8 mouse cellular contexts compared by ENCODE assay signal in genomic region chr2:136947937-136948336, GRCm38 (mm10). TPM values are rescaled to one million over a fixed set of nuclear protein-coding genes. Genes with fewer than 3 reads are reported as not detected.
A peak's percentile ranks its signal among the peaks of the same experiment; 100 is the strongest.
DNase-seq lines count a peak whose midpoint lies in the region; ATAC-seq and TF ChIP-seq lines count a peak whose summit lies in the region.
"Had no signal": no experiment of that assay in that cellular context is flagged by ENCODE, and none has a peak within 500 bp of the region (broad histone marks: within the 10 kb centered on the region; RNA-seq: fewer than 3 reads in every experiment).

No protein-coding gene starts in this region.

- peaks cover 10% of the 10 kb centered on the region for H3K4me1 ChIP-seq in liver, adult 2 months (ENCODE audit: control insufficient read depth, insufficient read depth, low read length)
- H3K4me1 ChIP-seq in liver, embryonic 12.5 days = peaks cover 15% of the 10 kb centered on the region
- no peaks in the 10 kb centered on the region for H3K4me1 ChIP-seq in cerebellum, adult 2 months (ENCODE audit: control insufficient read depth, insufficient read depth, low read length)

- DNase-seq in liver, adult 2 months (ENCODE audit: extremely low read depth, low read depth, low spot score) = peak; percentile 83
- DNase-seq in kidney, adult 8-10 months = peak; percentile 8 to 23
- DNase-seq in skeletal muscle tissue, adult 2 months (ENCODE audit: low read depth, low spot score) = peak; percentile 81
- no peak for DNase-seq in natural killer cell, adult 2 months (ENCODE audit: low spot score in 2 of 2)
- no peak for DNase-seq in cerebellum, adult 2 months

- no peaks in the 10 kb centered on the region for H3K79me2 ChIP-seq in liver, adult 2 months (ENCODE audit: control insufficient read depth, insufficient read depth, low read length)

- no peak overlapping the region for H3K27ac ChIP-seq in liver, adult 2 months (replicated peaks; ENCODE audit: insufficient read depth, low read depth, low read length)
- H3K27ac ChIP-seq in liver, embryonic 12.5 days = no peak overlapping the region
- no peak overlapping the region for H3K27ac ChIP-seq in cerebellum, adult 2 months (ENCODE audit: insufficient read depth, low read length)
- H3K27ac ChIP-seq: liver, embryonic 15.5 days had no signal

- under 1% methylated on average over 5 of the region's 5 CpGs for WGBS in liver, adult 2 months
- 27% methylated on average over 5 of the region's 5 CpGs for WGBS in liver, embryonic 12.5 days (ENCODE audit: insufficient replicate concordance)
- WGBS in cerebellum, adult 2 months = 31% methylated on average over 5 of the region's 5 CpGs

- H3K4me2 ChIP-seq in liver, embryonic 12.5 days = no peak overlapping the region
- H3K4me2 ChIP-seq: liver, embryonic 15.5 days had no signal

- no peak overlapping the region for H3K4me3 ChIP-seq in liver, adult 2 months (ENCODE audit: insufficient read depth, low read depth, low read length)
- H3K4me3 ChIP-seq in liver, embryonic 12.5 days = no peak overlapping the region
- no peak overlapping the region for H3K4me3 ChIP-seq in cerebellum, adult 2 months (replicated peaks; ENCODE audit: insufficient read depth, low read depth, low read length)
- H3K4me3 ChIP-seq: liver, embryonic 15.5 days had no signal

- no peaks in the 10 kb centered on the region for H3K27me3 ChIP-seq in liver, adult 2 months (ENCODE audit: control insufficient read depth, insufficient read depth, low read length)
- H3K27me3 ChIP-seq in liver, embryonic 12.5 days (replicated peaks) = no peaks in the 10 kb centered on the region
- no peaks in the 10 kb centered on the region for H3K27me3 ChIP-seq in cerebellum, adult 2 months (ENCODE audit: control insufficient read depth, insufficient read depth, low read length)
- H3K27me3 ChIP-seq: liver, embryonic 15.5 days had no signal

- TF ChIP-seq POLR2A in liver, adult 2 months (IDR thresholded peaks at IDR 0.05; ENCODE audit: extremely low read depth, insufficient read depth, low read length) = no peak
- TF ChIP-seq POLR2A in cerebellum, adult 2 months (IDR thresholded peaks at IDR 0.05; ENCODE audit: borderline replicate concordance, insufficient read depth, low read length) = no peak

- no peaks in the 10 kb centered on the region for H3K36me3 ChIP-seq in liver, adult 2 months (ENCODE audit: control insufficient read depth, insufficient read depth, low read length)
- no peaks in the 10 kb centered on the region for H3K36me3 ChIP-seq in liver, embryonic 12.5 days
- H3K36me3 ChIP-seq: liver, embryonic 15.5 days had no signal

- TF ChIP-seq CTCF in liver, adult 2 months (IDR thresholded peaks at IDR 0.05; ENCODE audit: low read depth, low read length) = no peak
- TF ChIP-seq CTCF in cerebellum, adult 2 months (IDR thresholded peaks at IDR 0.05; ENCODE audit: borderline replicate concordance, insufficient read depth, low read depth, low read length) = no peak

- no peaks in the 10 kb centered on the region for H3K9me3 ChIP-seq in liver, embryonic 12.5 days (replicated peaks)
- H3K9me3 ChIP-seq: liver, embryonic 15.5 days had no signal

- H3K9ac ChIP-seq in liver, adult 2 months (ENCODE audit: low read depth, low read length) = no peak overlapping the region
- H3K9ac ChIP-seq in liver, embryonic 12.5 days = no peak overlapping the region
- H3K9ac ChIP-seq: liver, embryonic 15.5 days had no signal

- ATAC-seq in liver, embryonic 12.5 days = no peak
- peak; percentile 30; the same call in 1 of the 2 replicates for ATAC-seq in granulocyte monocyte progenitor cell, adult 5-6 weeks (replicated peaks; ENCODE audit: poor library complexity, severe bottlenecking)

RNA-seq across cellular contexts. Expression of gene AL731706.1, which starts 56.7 kb away (rescaled TPM):
- total RNA-seq in liver, adult 2 months (2014; rRNA removed) = 1.8 TPM in 1 of 2 replicates, not detected in the other
- polyA plus RNA-seq in liver, adult 2 months (2012; rRNA removed) = 6.1 and 8.0 TPM in 2 replicates
- polyA plus RNA-seq in liver, embryonic 12.5 days (2016; fragmentation: Nextera tagmentation; extraction: Ambion mirVana) = 14.0 and 17.1 TPM in 2 replicates
- 9.9 and 10.1 TPM in 2 replicates for total RNA-seq in granulocyte monocyte progenitor cell, adult 5-6 weeks (2014; fragmentation: Nextera tagmentation)
- 11.8 and 27.1 TPM in 2 replicates for total RNA-seq in granulocyte monocyte progenitor cell, adult 5-6 weeks (2017)
- 32.4 and 40.2 TPM in 2 replicates for polyA plus RNA-seq in cerebellum, adult 2 months (2012; rRNA removed)

RNA-seq across cellular contexts. Expression of gene Mkks, which starts 56.7 kb away (rescaled TPM):
- 17.2 and 19.5 TPM in 2 replicates for total RNA-seq in liver, adult 2 months (2014; rRNA removed)
- 3.8 and 5.2 TPM in 2 replicates for polyA plus RNA-seq in liver, adult 2 months (2012; rRNA removed)
- polyA plus RNA-seq in liver, embryonic 12.5 days (2016; fragmentation: Nextera tagmentation; extraction: Ambion mirVana) = 6.9 and 7.1 TPM in 2 replicates
- total RNA-seq in granulocyte monocyte progenitor cell, adult 5-6 weeks (2014; fragmentation: Nextera tagmentation) = 17.4 and 18.0 TPM in 2 replicates
- 8.0 and 10.8 TPM in 2 replicates for total RNA-seq in granulocyte monocyte progenitor cell, adult 5-6 weeks (2017)
- 11.7 and 12.2 TPM in 2 replicates for polyA plus RNA-seq in cerebellum, adult 2 months (2012; rRNA removed)

RNA-seq across cellular contexts. Expression of gene Slx4ip, which starts 56.9 kb away (rescaled TPM):
- total RNA-seq in liver, adult 2 months (2014; rRNA removed) = 1.5 and 1.8 TPM in 2 replicates
- polyA plus RNA-seq in liver, adult 2 months (2012; rRNA removed) = 0.18 and 0.46 TPM in 2 replicates
- polyA plus RNA-seq in liver, embryonic 12.5 days (2016; fragmentation: Nextera tagmentation; extraction: Ambion mirVana) = 3.3 and 3.5 TPM in 2 replicates
- 5.4 and 7.7 TPM in 2 replicates for total RNA-seq in granulocyte monocyte progenitor cell, adult 5-6 weeks (2014; fragmentation: Nextera tagmentation)
- 3.9 and 5.6 TPM in 2 replicates for total RNA-seq in granulocyte monocyte progenitor cell, adult 5-6 weeks (2017)
- 2.5 and 3.0 TPM in 2 replicates for polyA plus RNA-seq in cerebellum, adult 2 months (2012; rRNA removed)

Comparison
In these comparisons a context has a peak if more than half of its experiments do, and no peak if none do; other contexts are left out.
1. DNase-seq: peak in liver, adult 2 months (single experiment), kidney, adult 8-10 months (2 of 2) and skeletal muscle tissue, adult 2 months (single experiment); none in natural killer cell, adult 2 months (0 of 2) and cerebellum, adult 2 months (0 of 2).